Mouse (Mus musculus): ENCODE measurements around the gene Chrne.

- no peak for TF ChIP-seq CTCF (IDR thresholded peaks at IDR 0.05; ENCODE audit: control insufficient read depth, insufficient read depth, low read length)
- no peak for TF ChIP-seq POLR2A (IDR thresholded peaks at IDR 0.05; ENCODE audit: borderline replicate concordance, control insufficient read depth, low read depth, low read length)
Observed at GRCm38 (mm10) chr11:70644564-70645103, 25.6 kb upstream of the Chrne start.
